Mouse (Mus musculus): ENCODE results near the gene Homer1. TPM values are rescaled to one million over a fixed set of nuclear protein-coding genes. Genes with fewer than 3 reads are reported as not detected.

Gene Homer1
- polyA plus RNA-seq, 1 experiment from 2014 or later = 5.9 TPM

DNA sequence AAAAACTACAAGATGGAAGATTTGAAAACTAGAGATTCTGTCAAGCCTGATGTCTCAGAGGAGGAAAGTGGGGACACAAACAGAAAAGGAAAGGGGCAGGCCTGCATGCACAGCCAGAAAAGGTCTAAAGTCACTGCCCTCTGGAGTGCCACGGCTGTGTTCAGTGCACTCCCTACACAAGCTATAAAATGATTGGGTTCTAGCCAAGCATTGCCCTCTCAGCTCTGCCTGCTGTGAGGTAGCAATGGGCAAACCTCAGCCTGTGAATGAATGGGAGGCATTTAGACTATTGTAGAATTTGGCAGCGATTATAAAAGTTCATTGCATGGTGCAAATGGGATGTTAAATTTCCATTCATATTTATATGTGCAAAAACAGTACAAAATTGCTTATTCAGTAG is 120.3 kb downstream of the Homer1 start:
- ATAC-seq (ENCODE audit: low FRiP score, low read depth) = no peak

GRCm38 (mm10) chr13:93423224-93423623 is 123.8 kb downstream of the Homer1 start:
- no peak overlapping the region for H3K4me2 ChIP-seq (replicated peaks)

More for the DNA sequence above, 120.3 kb downstream of the Homer1 start:
- no peaks in the 10 kb centered on the region for H3K4me1 ChIP-seq
- H3K36me3 ChIP-seq = no peaks in the 10 kb centered on the region
- H3K27ac ChIP-seq = no peak overlapping the region
- H3K9ac ChIP-seq = no peak overlapping the region
- WGBS = 62% methylated on average over 2 of the region's 2 CpGs
- H3K4me2 ChIP-seq (replicated peaks) = no peak overlapping the region
- H3K27me3 ChIP-seq = no peaks in the 10 kb centered on the region
- no peak overlapping the region for H3K4me3 ChIP-seq
- no peaks in the 10 kb centered on the region for H3K9me3 ChIP-seq

DNA sequence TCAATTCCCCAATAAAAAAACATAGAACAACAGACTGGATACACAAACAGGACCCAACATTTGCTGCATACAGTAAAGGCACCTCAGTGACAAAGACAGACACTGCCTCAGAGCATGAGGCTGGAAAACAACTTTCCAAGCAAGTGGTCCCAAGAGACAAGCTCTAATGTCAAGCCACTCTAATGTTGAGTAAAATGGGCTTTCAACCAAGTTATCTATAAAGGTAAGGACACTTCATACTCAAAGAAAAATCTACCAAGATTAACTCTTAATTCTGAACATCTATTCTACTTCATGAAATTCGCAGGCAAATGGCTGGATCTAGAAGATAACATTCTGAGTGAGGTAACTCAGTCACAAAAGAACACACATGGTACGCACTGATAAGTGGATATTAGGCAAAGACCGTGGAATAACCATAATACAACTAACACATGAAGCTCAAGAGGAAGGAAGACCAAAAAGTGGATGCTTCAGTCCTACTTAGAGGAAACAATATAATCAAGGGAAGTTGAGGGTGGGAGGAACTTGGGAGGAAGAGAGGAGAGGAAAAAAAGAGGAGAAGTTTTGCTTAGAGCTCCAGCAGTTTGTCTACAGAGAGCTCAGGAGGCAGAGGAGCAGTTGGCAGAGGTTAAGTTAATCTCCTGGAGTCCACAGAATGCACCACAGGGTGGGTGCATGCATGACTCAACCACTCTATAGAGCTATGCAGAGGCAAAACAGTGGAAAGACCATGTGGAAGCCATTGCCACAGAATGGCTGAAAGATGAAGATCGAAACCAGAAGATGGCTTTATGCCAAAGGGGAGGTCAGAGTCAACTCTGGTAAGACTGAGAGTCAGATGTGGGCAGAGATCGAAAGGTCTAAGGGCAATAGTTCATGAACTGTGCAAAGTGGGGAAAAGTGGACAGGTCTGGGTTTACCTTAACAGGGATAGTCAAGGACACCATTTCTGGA is 128.8 kb downstream of the Homer1 start:
- H3K9me3 ChIP-seq = no peaks in the 10 kb centered on the region

More at GRCm38 (mm10) chr13:93423224-93423623, 123.8 kb downstream of the Homer1 start:
- 86% methylated on average over 2 of the region's 2 CpGs for WGBS
- H3K27me3 ChIP-seq = no peaks in the 10 kb centered on the region
- no peaks in the 10 kb centered on the region for H3K4me1 ChIP-seq
- no peak overlapping the region for H3K4me3 ChIP-seq
- H3K36me3 ChIP-seq = no peaks in the 10 kb centered on the region
- ATAC-seq (ENCODE audit: low FRiP score, low read depth) = no peak
- no peaks in the 10 kb centered on the region for H3K9me3 ChIP-seq
- H3K9ac ChIP-seq = no peak overlapping the region
- H3K27ac ChIP-seq = no peak overlapping the region

GRCm38 (mm10) chr13:93429205-93429604 is 129.8 kb downstream of the Homer1 start:
- Histone ChIP-seq H3K4me1 (no peaks in the 10 kb centered on the region), H3K9me3 (no peaks in the 10 kb centered on the region), H3K4me2 (replicated peaks) (no peak overlapping the region), H3K27ac (no peak overlapping the region), H3K4me3 (no peak overlapping the region), H3K36me3 (peaks cover 17% of the 10 kb centered on the region), H3K9ac (no peak overlapping the region), H3K27me3 (no peaks in the 10 kb centered on the region)
- 86% methylated on average over 1 of the region's 1 CpGs for WGBS
- no peak for ATAC-seq (ENCODE audit: low FRiP score, low read depth)

More for the DNA sequence above, 128.8 kb downstream of the Homer1 start:
- Histone ChIP-seq H3K4me3 (no peak overlapping the region), H3K4me2 (replicated peaks) (no peak overlapping the region), H3K4me1 (no peaks in the 10 kb centered on the region), H3K36me3 (peaks cover 11% of the 10 kb centered on the region), H3K27ac (no peak overlapping the region), H3K9ac (no peak overlapping the region), H3K27me3 (no peaks in the 10 kb centered on the region)
- no peak for ATAC-seq (ENCODE audit: low FRiP score, low read depth)
- WGBS = 88% methylated on average over 5 of the region's 5 CpGs

GRCm38 (mm10) chr13:93440167-93440566 is 140.7 kb downstream of the Homer1 start:
- Histone ChIP-seq H3K4me1 (no peaks in the 10 kb centered on the region), H3K27me3 (no peaks in the 10 kb centered on the region), H3K36me3 (peaks cover 59% of the 10 kb centered on the region), H3K9me3 (no peaks in the 10 kb centered on the region), H3K4me2 (replicated peaks) (no peak overlapping the region), H3K4me3 (no peak overlapping the region), H3K9ac (no peak overlapping the region), H3K27ac (no peak overlapping the region)
- no peak for ATAC-seq (ENCODE audit: low FRiP score, low read depth)
- 86% methylated on average over 3 of the region's 3 CpGs for WGBS

DNA sequence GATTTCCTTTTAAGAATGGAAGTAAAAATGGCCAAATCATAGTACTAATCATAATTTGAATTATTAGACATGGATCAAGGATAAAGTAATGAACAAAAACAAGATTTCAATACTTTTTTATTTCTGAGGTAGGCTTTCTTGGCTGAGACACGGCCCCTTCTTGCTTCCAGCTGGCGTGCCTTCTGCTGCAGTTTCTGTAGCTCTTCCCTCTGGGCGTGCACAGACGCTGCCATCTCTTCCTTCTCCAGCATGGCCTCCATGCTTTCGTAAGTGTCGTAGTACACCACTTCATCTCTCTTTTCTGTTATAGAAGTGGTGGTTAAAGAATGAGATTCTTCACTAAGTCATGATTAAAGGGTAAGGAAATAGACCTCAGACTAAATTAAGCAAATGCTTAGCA is 153.8 kb downstream of the Homer1 start:
- ATAC-seq (ENCODE audit: low FRiP score, low read depth) = no peak
- peaks cover 56% of the 10 kb centered on the region for H3K36me3 ChIP-seq
- WGBS = 90% methylated on average over 6 of the region's 6 CpGs

More for the DNA sequence above, 153.8 kb downstream of the Homer1 start:
- no peak overlapping the region for H3K4me2 ChIP-seq (replicated peaks)
- no peak overlapping the region for H3K9ac ChIP-seq
- no peaks in the 10 kb centered on the region for H3K9me3 ChIP-seq
- H3K4me1 ChIP-seq = no peaks in the 10 kb centered on the region
- H3K4me3 ChIP-seq = no peak overlapping the region
- H3K27me3 ChIP-seq = no peaks in the 10 kb centered on the region
- H3K27ac ChIP-seq = no peak overlapping the region

Other genes starting within 250 kb of the Homer1 start
- gene Cmya5, start 154.9 kb upstream of the Homer1 start, polyA plus RNA-seq (2015; fragmentation: Nextera tagmentation; extraction: Ambion mirVana) = 0.15 and 0.22 TPM in 2 replicates
- 72.1 and 76.7 TPM in 2 replicates for gene Tent2, start 107.2 kb upstream of the Homer1 start, polyA plus RNA-seq (2015; fragmentation: Nextera tagmentation; extraction: Ambion mirVana)
- 4.1 and 4.7 TPM in 2 replicates for gene Jmy, start 200.2 kb downstream of the Homer1 start, polyA plus RNA-seq (2015; fragmentation: Nextera tagmentation; extraction: Ambion mirVana)

Data from limb, embryonic 13.5 days (tissue).